Mouse (Mus musculus): ENCODE measurements around the gene Polr3e.

DNA sequence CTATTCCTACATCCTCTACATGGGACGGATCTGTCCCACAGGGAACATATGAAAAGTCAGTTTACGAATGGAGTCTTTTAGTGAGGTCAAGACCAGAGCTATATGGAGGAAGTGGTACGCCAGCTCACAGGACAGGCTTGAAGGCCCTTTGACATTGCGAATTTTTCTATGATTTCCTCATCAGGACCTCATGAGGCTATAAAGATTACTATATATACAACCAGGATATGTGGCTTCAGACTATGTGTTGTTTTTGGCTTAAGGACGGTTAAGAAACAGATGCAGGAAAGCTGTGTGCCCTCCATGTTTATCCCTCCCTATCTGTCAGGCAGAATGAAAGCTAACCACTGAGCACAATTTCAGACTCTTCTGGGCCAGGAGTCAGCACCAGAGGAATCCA lies 45.6 kb downstream of the Polr3e start:
- TF ChIP-seq CTCF (IDR thresholded peaks at IDR 0.05; ENCODE audit: control insufficient read depth, insufficient read depth, insufficient replicate concordance, low read depth, low read length) (no peak), POLR2A (IDR thresholded peaks at IDR 0.05; ENCODE audit: control insufficient read depth, low read depth, low read length) (no peak)

Measured in testis, adult 2 months (tissue).